Mouse (Mus musculus) stomach, postnatal 0 days (tissue): Measurements from ENCODE around the gene Fads3. TPM values are rescaled to one million over a fixed set of nuclear protein-coding genes. Genes with fewer than 3 reads are reported as not detected.
A peak's percentile ranks its signal among the peaks of the same experiment; 100 is the strongest.

ENCODE experiments used
- ATAC-seq: fragments of 200-750 bp; cut with Nextera tagmentation; 2 replicates; pipeline ENCODE4 v1.8.0; 2017; ENCODE audit not compliant: low FRiP score, low TSS enrichment
- DNase-seq: peaks from one replicate; pipeline ENCODE4 v3.0.0-alpha.2; 2016; ENCODE audit warnings: low spot score
- H3K27ac ChIP-seq: fragments of 300-500 bp; sonication (generic); replicated peaks from 2 replicates; pipeline ENCODE4 v1.5.1; 2014; ENCODE audit warnings: mild to moderate bottlenecking, control low read depth
- H3K27me3 ChIP-seq: fragments of 300-500 bp; sonication (generic); 2 replicates; pipeline ENCODE4 v1.6.1; 2014; ENCODE audit warnings: low read length; ENCODE audit not compliant: control insufficient read depth, insufficient read depth
- H3K36me3 ChIP-seq: fragments of 300-500 bp; sonication (generic); 2 replicates; pipeline ENCODE4 v1.6.1; 2014; ENCODE audit warnings: low read length, mixed read lengths; ENCODE audit not compliant: control insufficient read depth, insufficient read depth
- H3K4me1 ChIP-seq: fragments of 300-500 bp; sonication (generic); replicated peaks from 2 replicates; pipeline ENCODE4 v1.6.1; 2014; ENCODE audit warnings: antibody characterized with exemption; ENCODE audit not compliant: control insufficient read depth, insufficient read depth
- H3K4me2 ChIP-seq: fragments of 300-500 bp; sonication (generic); replicated peaks from 2 replicates; pipeline ENCODE4 v1.6.1; 2014; ENCODE audit warnings: low read depth, mild to moderate bottlenecking, control low read depth, moderate library complexity
- H3K4me3 ChIP-seq: fragments of 300-500 bp; sonication (generic); 2 replicates; pipeline ENCODE4 v1.5.1; 2014; ENCODE audit warnings: low read depth, low read length, control low read depth
- H3K9ac ChIP-seq: fragments of 300-500 bp; sonication (generic); 2 replicates; pipeline ENCODE4 v1.6.1; 2014; ENCODE audit warnings: mild to moderate bottlenecking, low read length, control low read depth, mixed read lengths
- H3K9me3 ChIP-seq: fragments of 300-500 bp; sonication (generic); 2 replicates; pipeline ENCODE4 v1.6.1; 2016; ENCODE audit warnings: low read length; ENCODE audit not compliant: control insufficient read depth
- CTCF ChIP-seq: IDR thresholded peaks from 2 replicates; pipeline ENCODE4 v1.5.1; 2016; ENCODE audit warnings: antibody characterized with exemption, low read depth, mild to moderate bottlenecking, moderate library complexity
- EP300 ChIP-seq: optimal IDR thresholded peaks from 2 replicates; pipeline ENCODE3; 2016; ENCODE audit warnings: antibody characterized with exemption
- WGBS: fragments of 180-500 bp; shearing (Covaris S2); extraction: QIAGEN DNeasy Blood & Tissue Kit; methylation state at CpG from one replicate; pipeline ENCODE4 v1.1.7; 2014; 5-methylcytosine and 5-hydroxymethylcytosine counted together
- polyA plus RNA-seq: library from polyadenylated mRNA; unstranded; fragments of >200 nt; fragmentation: Nextera tagmentation; extraction: Ambion mirVana; gene quantifications from 2 replicates; pipeline ENCODE4 v1.2.1, GENCODE M21; 2015

The Fads3 gene
- polyA plus RNA-seq, 1 experiment from 2014 or later: 27.5 TPM

- WGBS: 29% methylated on average over 3 of the region's 3 CpGs
- no peaks in the 10 kb centered on the region for H3K27me3 ChIP-seq
- peak overlapping the region; percentile 87 for H3K27ac ChIP-seq
- no peak for ATAC-seq
- H3K36me3 ChIP-seq: no peaks in the 10 kb centered on the region
- no peak overlapping the region for H3K4me3 ChIP-seq
- DNase-seq: no peak
- peaks cover under 1% of the 10 kb centered on the region; the same call in 1 of the 2 replicates for H3K4me1 ChIP-seq
- H3K9me3 ChIP-seq: no peaks in the 10 kb centered on the region
- no peak overlapping the region for H3K9ac ChIP-seq
- H3K4me2 ChIP-seq: no peak overlapping the region; the same call in 1 of the 2 replicates
- TF ChIP-seq CTCF (no peak), EP300 (no peak)
Measured at GRCm38 (mm10) chr19:10013348-10013747, 28.0 kb upstream of the Fads3 start.

- no peak for TF ChIP-seq CTCF
- no peak for TF ChIP-seq EP300
- 39% methylated on average over 5 of the region's 5 CpGs for WGBS
- H3K27me3 ChIP-seq: no peaks in the 10 kb centered on the region
- H3K4me1 ChIP-seq: peaks cover 2% of the 10 kb centered on the region
- H3K9ac ChIP-seq: no peak overlapping the region
- H3K36me3 ChIP-seq: no peaks in the 10 kb centered on the region
- H3K9me3 ChIP-seq: no peaks in the 10 kb centered on the region
- no peak overlapping the region for H3K4me2 ChIP-seq
- no peak overlapping the region for H3K4me3 ChIP-seq
- H3K27ac ChIP-seq: peak overlapping the region; percentile 87
- DNase-seq (no peak), ATAC-seq (peak; percentile 25; the same call in 1 of the 2 replicates)
Measured at GRCm38 (mm10) chr19:10013913-10014312, 27.5 kb upstream of the Fads3 start.

- H3K27me3 ChIP-seq: no peaks in the 10 kb centered on the region
- TF ChIP-seq EP300: no peak
- no peak for TF ChIP-seq CTCF
- H3K9me3 ChIP-seq: no peaks in the 10 kb centered on the region
- peaks cover 4% of the 10 kb centered on the region for H3K4me1 ChIP-seq
- H3K4me3 ChIP-seq: no peak overlapping the region
- DNase-seq: no peak
- ATAC-seq: no peak
- H3K4me2 ChIP-seq: no peak overlapping the region
- no peak overlapping the region for H3K9ac ChIP-seq
- H3K36me3 ChIP-seq: no peaks in the 10 kb centered on the region
- no peak overlapping the region for H3K27ac ChIP-seq
- 71% methylated on average over 13 of the region's 13 CpGs for WGBS
Measured at GRCm38 (mm10) chr19:10014824-10015223, 26.5 kb upstream of the Fads3 start.

GRCm38 (mm10) chr19:10015442-10015841 is 25.9 kb upstream of the Fads3 start:
- Histone ChIP-seq H3K4me1 (peaks cover 4% of the 10 kb centered on the region), H3K27me3 (no peaks in the 10 kb centered on the region), H3K9ac (no peak overlapping the region), H3K4me2 (no peak overlapping the region), H3K4me3 (no peak overlapping the region), H3K27ac (no peak overlapping the region), H3K9me3 (no peaks in the 10 kb centered on the region), H3K36me3 (no peaks in the 10 kb centered on the region)
- no peak for ATAC-seq
- TF ChIP-seq CTCF (no peak), EP300 (no peak)
- 79% methylated on average over 4 of the region's 4 CpGs for WGBS
- no peak for DNase-seq

- ATAC-seq: no peak
- Histone ChIP-seq H3K27me3 (no peaks in the 10 kb centered on the region), H3K4me1 (peaks cover 4% of the 10 kb centered on the region), H3K4me2 (no peak overlapping the region), H3K27ac (no peak overlapping the region), H3K9me3 (no peaks in the 10 kb centered on the region), H3K4me3 (no peak overlapping the region), H3K9ac (no peak overlapping the region), H3K36me3 (no peaks in the 10 kb centered on the region)
- DNase-seq: no peak
- TF ChIP-seq CTCF (no peak), EP300 (no peak)
- 86% methylated on average over 4 of the region's 4 CpGs for WGBS
Measured at GRCm38 (mm10) chr19:10016151-10016550, 25.2 kb upstream of the Fads3 start.

- no peaks in the 10 kb centered on the region for H3K36me3 ChIP-seq
- peak overlapping the region; percentile 68 for H3K9ac ChIP-seq
- no peak overlapping the region; the same call in 1 of the 2 replicates for H3K27ac ChIP-seq
- peak overlapping the region; percentile 56 for H3K4me3 ChIP-seq
- H3K27me3 ChIP-seq: no peaks in the 10 kb centered on the region
- TF ChIP-seq CTCF: no peak
- no peak for TF ChIP-seq EP300
- H3K4me1 ChIP-seq: peaks cover 8% of the 10 kb centered on the region
- no peaks in the 10 kb centered on the region for H3K9me3 ChIP-seq
- H3K4me2 ChIP-seq: peak overlapping the region; percentile 83
- ATAC-seq: peak; percentile 94
- 7% methylated on average over 42 of the region's 44 CpGs for whole genome bisulfite sequencing
- peak; percentile 95 for DNase-seq
Measured at GRCm38 (mm10) chr19:10017637-10018526, 23.5 kb upstream of the Fads3 start.
